Mouse (Mus musculus): Measurements from ENCODE around the gene Pgf. TPM values are rescaled to one million over a fixed set of nuclear protein-coding genes. Genes with fewer than 3 reads are reported as not detected.

The Pgf gene
- not detected in 2 replicates for total RNA-seq (2012; rRNA removed)
- under 1 TPM in 1 of 2 experiments, not detected in 1; 0.46 TPM for polyA plus RNA-seq (2012; ENCODE audit: insufficient read depth in 1 of 2, insufficient read length in 2 of 2, low read depth in 1 of 2, low replicate concordance in 2 of 2, missing spikeins in 1 of 2)

GRCm38 (mm10) chr12:85177740-85178239, at the start of gene Pgf:
Pgf (minus strand) TSS chr12:85177790.
- Histone ChIP-seq H3K4me3 (ENCODE audit: control insufficient read depth in 1 of 2, insufficient read depth in 1 of 2, low read depth in 2 of 2, low read length in 2 of 2) (peak within 1 kb of the TSS; percentile 44 to 56), H3K4me1 (ENCODE audit: control insufficient read depth in 1 of 2, insufficient read depth in 2 of 2, low read length in 2 of 2) (peaks cover 3 to 11% of the 10 kb centered on the region in 2 experiments; a peak in 3 of 4 replicates), H3K9me3 (replicated peaks; ENCODE audit: insufficient read depth, low read length) (no peaks in the 10 kb centered on the region), H3K9ac (ENCODE audit: control insufficient read depth, low read depth, low read length, poor library complexity, severe bottlenecking) (peak within 1 kb of the TSS; percentile 52), H3K27me3 (ENCODE audit: control insufficient read depth in 1 of 2, insufficient read depth in 2 of 2, low read length in 2 of 2) (peaks cover 0 to 3% of the 10 kb centered on the region in 2 experiments; a peak in 2 of 4 replicates), H3K79me2 (ENCODE audit: control insufficient read depth, insufficient read depth, low read length, poor library complexity) (no peaks in the 10 kb centered on the region), H3K27ac (ENCODE audit: control insufficient read depth, low read depth, low read length) (no peak within 1 kb of the TSS), H3K36me3 (ENCODE audit: control insufficient read depth in 1 of 2, insufficient read depth in 2 of 2, low read length in 2 of 2) (no peaks in the 10 kb centered on the region)
- peak; percentile 35 for DNase-seq (ENCODE audit: low read depth, low spot score)
- TF ChIP-seq MEF2A (IDR thresholded peaks at IDR 0.05; ENCODE audit: extremely low read depth, insufficient replicate concordance, low read depth, low read length, poor library complexity, severe bottlenecking) (no peak), CTCF (IDR thresholded peaks at IDR 0.05 in 2 of 3, conservative IDR thresholded peaks at IDR 0.05 in 1 of 3; ENCODE audit: control insufficient read depth in 1 of 3, insufficient read depth in 1 of 3, low read depth in 2 of 3, low read length in 3 of 3, poor library complexity in 1 of 3, severe bottlenecking in 1 of 3) (no peak), ZNF384 (IDR thresholded peaks at IDR 0.05; ENCODE audit: low read depth, low read length) (no peak), CHD1 (IDR thresholded peaks at IDR 0.05; ENCODE audit: low read depth, low read length) (no peak), HCFC1 (IDR thresholded peaks at IDR 0.05; ENCODE audit: low read depth, low read length) (no peak), USF2 (IDR thresholded peaks at IDR 0.05; ENCODE audit: borderline replicate concordance in 1 of 2, insufficient read depth in 1 of 2, low read depth in 1 of 2, low read length in 2 of 2) (no peak), KAT2A (conservative IDR thresholded peaks at IDR 0.05; ENCODE audit: low read depth, low read length) (no peak), TAL1 (IDR thresholded peaks at IDR 0.05; ENCODE audit: low read length) (no peak), MYC (IDR thresholded peaks at IDR 0.05; ENCODE audit: low read depth, low read length) (no peak), GABPA (IDR thresholded peaks at IDR 0.05; ENCODE audit: low read depth, low read length) (no peak), ZMIZ1 (IDR thresholded peaks at IDR 0.05; ENCODE audit: low read depth, low read length) (no peak), GATA1 (IDR thresholded peaks at IDR 0.05; ENCODE audit: low read depth, low read length) (no peak), POLR2AphosphoS5 (IDR thresholded peaks at IDR 0.05; ENCODE audit: borderline replicate concordance, low read depth, low read length) (no peak)

- Histone ChIP-seq H3K27me3 (ENCODE audit: control insufficient read depth in 1 of 2, insufficient read depth in 2 of 2, low read length in 2 of 2) (no peaks in the 10 kb centered on the region), H3K9ac (ENCODE audit: control insufficient read depth, low read depth, low read length, poor library complexity, severe bottlenecking) (no peak overlapping the region), H3K79me2 (ENCODE audit: control insufficient read depth, insufficient read depth, low read length, poor library complexity) (no peaks in the 10 kb centered on the region), H3K4me1 (ENCODE audit: control insufficient read depth in 1 of 2, insufficient read depth in 2 of 2, low read length in 2 of 2) (no peaks in the 10 kb centered on the region), H3K27ac (ENCODE audit: control insufficient read depth, low read depth, low read length) (no peak overlapping the region), H3K4me3 (ENCODE audit: control insufficient read depth in 1 of 2, insufficient read depth in 1 of 2, low read depth in 2 of 2, low read length in 2 of 2) (no peak overlapping the region), H3K9me3 (replicated peaks; ENCODE audit: insufficient read depth, low read length) (no peaks in the 10 kb centered on the region), H3K36me3 (ENCODE audit: control insufficient read depth in 1 of 2, insufficient read depth in 2 of 2, low read length in 2 of 2) (no peaks in the 10 kb centered on the region; a peak in 1 of 4 replicates)
- DNase-seq (ENCODE audit: low read depth, low spot score), result no peak
- TF ChIP-seq CHD2 (IDR thresholded peaks at IDR 0.05; ENCODE audit: low read length) (no peak), TAL1 (IDR thresholded peaks at IDR 0.05; ENCODE audit: low read length) (no peak), HCFC1 (IDR thresholded peaks at IDR 0.05; ENCODE audit: low read depth, low read length) (no peak), BHLHE40 (IDR thresholded peaks at IDR 0.05; ENCODE audit: borderline replicate concordance, low read depth, low read length) (no peak), MXI1 (IDR thresholded peaks at IDR 0.05; ENCODE audit: low read depth, low read length) (no peak), SIN3A (IDR thresholded peaks at IDR 0.05; ENCODE audit: low read length) (no peak), NELFE (IDR thresholded peaks at IDR 0.05; ENCODE audit: low read depth, low read length) (no peak), POLR2A (IDR thresholded peaks at IDR 0.05; ENCODE audit: control insufficient read depth in 1 of 2, insufficient read depth in 1 of 2, low read depth in 1 of 2, low read length in 2 of 2, poor library complexity in 1 of 2) (no peak), MAX (IDR thresholded peaks at IDR 0.05; ENCODE audit: low read length) (no peak), MYC (IDR thresholded peaks at IDR 0.05; ENCODE audit: low read depth, low read length) (no peak), NRF1 (IDR thresholded peaks at IDR 0.05; ENCODE audit: insufficient read depth, low read depth, low read length, poor library complexity, severe bottlenecking) (no peak), SMC3 (IDR thresholded peaks at IDR 0.05; ENCODE audit: low read depth, low read length) (no peak), GABPA (IDR thresholded peaks at IDR 0.05; ENCODE audit: low read depth, low read length) (no peak)
Observed at GRCm38 (mm10) chr12:85227227-85227626, 49.6 kb upstream of the Pgf start.
